Mouse (Mus musculus): Measurements from ENCODE around the gene Gmfg.

DNA sequence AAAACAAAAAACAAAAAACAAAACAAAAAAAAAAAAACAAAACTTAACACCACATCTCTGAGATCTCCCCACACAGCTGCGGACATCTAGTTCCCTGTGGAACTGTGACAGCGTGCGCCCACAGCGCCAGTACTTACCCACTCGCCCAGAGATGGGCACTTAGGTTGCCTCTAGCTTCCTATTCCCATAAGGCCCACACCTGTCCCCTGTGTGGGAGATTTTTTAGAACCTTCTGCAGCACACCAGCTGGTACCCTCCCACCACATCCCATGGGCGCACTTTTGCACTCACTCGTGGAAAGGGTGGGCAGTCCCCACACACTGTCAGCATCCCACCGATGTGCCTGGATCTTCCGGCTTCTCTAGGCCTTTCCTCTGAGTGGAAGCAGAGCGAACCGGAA, 45.6 kb downstream of the Gmfg start:
- TF ChIP-seq POLR2A (IDR thresholded peaks at IDR 0.05; ENCODE audit: extremely low read depth, insufficient read depth, low read length) (no peak), CTCF (IDR thresholded peaks at IDR 0.05; ENCODE audit: extremely low read depth, insufficient read depth, low read length) (no peak)

Measured in cortical plate, adult 2 months (tissue).